Mouse (Mus musculus) heart, embryonic 10.5 days (tissue): ENCODE measurements around the gene Tigit. TPM values are rescaled to one million over a fixed set of nuclear protein-coding genes. Genes with fewer than 3 reads are reported as not detected.
A peak's percentile ranks its signal among the peaks of the same experiment; 100 is the strongest.

Experiments used
- DNase-seq: peaks from one replicate; pipeline ENCODE4 v3.0.0-alpha.2; 2017; ENCODE audit warnings: low spot score
- H3K27ac ChIP-seq: fragments of 300-500 bp; sonication (generic); 2 replicates; pipeline ENCODE4 v1.5.1; 2016; ENCODE audit warnings: mild to moderate bottlenecking
- H3K27me3 ChIP-seq: fragments of 300-500 bp; sonication (generic); 2 replicates; pipeline ENCODE4 v1.6.1; 2016; ENCODE audit warnings: mild to moderate bottlenecking; ENCODE audit not compliant: poor library complexity, insufficient read depth, severe bottlenecking
- H3K36me3 ChIP-seq: fragments of 300-500 bp; sonication (generic); 2 replicates; pipeline ENCODE4 v1.6.1; 2016; ENCODE audit warnings: mild to moderate bottlenecking, moderate library complexity
- H3K4me1 ChIP-seq: fragments of 300-500 bp; sonication (generic); 2 replicates; pipeline ENCODE4 v1.6.1; 2016; ENCODE audit warnings: mild to moderate bottlenecking
- H3K4me3 ChIP-seq: fragments of 300-500 bp; sonication (generic); 2 replicates; pipeline ENCODE4 v1.5.1; 2016; ENCODE audit warnings: mild to moderate bottlenecking, moderate library complexity
- H3K9me3 ChIP-seq: fragments of 300-500 bp; sonication (generic); 2 replicates; pipeline ENCODE4 v1.6.1; 2016; ENCODE audit warnings: mild to moderate bottlenecking, moderate library complexity
- WGBS: fragments of 180-500 bp; shearing (Covaris S2); methylation state at CpG from one replicate; pipeline ENCODE4 v1.1.7; 2016; 5-methylcytosine and 5-hydroxymethylcytosine counted together
- polyA plus RNA-seq: library from polyadenylated mRNA; unstranded; fragments of >200 nt; fragmentation: Nextera tagmentation; extraction: Ambion mirVana; gene quantifications from 2 replicates; pipeline ENCODE4 v1.2.1, GENCODE M21; 2016

Tigit gene
- polyA plus RNA-seq: not detected in 2 replicates

- H3K9me3 ChIP-seq: no peaks in the 10 kb centered on the region
- DNase-seq: no peak
- no peaks in the 10 kb centered on the region for H3K36me3 ChIP-seq
- no peak within 1 kb of the TSS; the same call in 1 of the 2 replicates for H3K27ac ChIP-seq
- H3K4me1 ChIP-seq: no peaks in the 10 kb centered on the region
- H3K27me3 ChIP-seq: no peaks in the 10 kb centered on the region
- 62% methylated on average over 7 of the region's 7 CpGs for WGBS
- no peak within 1 kb of the TSS for H3K4me3 ChIP-seq
These were observed at the start of gene Tigit for GRCm38 (mm10) chr16:43663978-43664579. Tigit (minus strand) TSS chr16:43664146.

- DNase-seq: no peak
- Histone ChIP-seq H3K27ac (no peak overlapping the region), H3K4me1 (peaks cover 19% of the 10 kb centered on the region), H3K4me3 (no peak overlapping the region), H3K36me3 (no peaks in the 10 kb centered on the region), H3K27me3 (no peaks in the 10 kb centered on the region), H3K9me3 (no peaks in the 10 kb centered on the region)
- WGBS: 89% methylated on average over 7 of the region's 7 CpGs
These were observed 47.4 kb upstream of the Tigit start for GRCm38 (mm10) chr16:43711361-43711760.

GRCm38 (mm10) chr16:43710651-43711050, 46.7 kb upstream of the Tigit start:
- 71% methylated on average over 11 of the region's 11 CpGs for WGBS
- Histone ChIP-seq H3K36me3 (no peaks in the 10 kb centered on the region), H3K9me3 (no peaks in the 10 kb centered on the region), H3K4me3 (no peak overlapping the region), H3K27me3 (no peaks in the 10 kb centered on the region), H3K4me1 (peaks cover 19% of the 10 kb centered on the region), H3K27ac (no peak overlapping the region)
- DNase-seq: no peak

- H3K4me3 ChIP-seq: no peak overlapping the region
- no peaks in the 10 kb centered on the region for H3K9me3 ChIP-seq
- WGBS: 63% methylated on average over 6 of the region's 6 CpGs
- no peaks in the 10 kb centered on the region for H3K36me3 ChIP-seq
- DNase-seq: no peak
- no peak overlapping the region for H3K27ac ChIP-seq
- H3K4me1 ChIP-seq: peaks cover 19% of the 10 kb centered on the region
- H3K27me3 ChIP-seq: no peaks in the 10 kb centered on the region
These were observed 46.2 kb upstream of the Tigit start for GRCm38 (mm10) chr16:43710134-43710475.

GRCm38 (mm10) chr16:43709432-43710133, 45.6 kb upstream of the Tigit start:
- Histone ChIP-seq H3K27ac (0 out of 2 replicates have a peak overlapping the region, but pooled peaks have one; percentile 17), H3K4me3 (no peak overlapping the region), H3K36me3 (no peaks in the 10 kb centered on the region), H3K9me3 (no peaks in the 10 kb centered on the region), H3K4me1 (peaks cover 19% of the 10 kb centered on the region), H3K27me3 (no peaks in the 10 kb centered on the region)
- DNase-seq: no peak
- 50% methylated on average over 9 of the region's 9 CpGs for WGBS

- 48% methylated on average over 15 of the region's 15 CpGs for WGBS
- no peak for DNase-seq
- Histone ChIP-seq H3K36me3 (no peaks in the 10 kb centered on the region), H3K27me3 (no peaks in the 10 kb centered on the region), H3K4me3 (no peak overlapping the region), H3K27ac (peak overlapping the region; percentile 17; the same call in 1 of the 2 replicates), H3K4me1 (peaks cover 19% of the 10 kb centered on the region), H3K9me3 (no peaks in the 10 kb centered on the region)
These were observed 45.1 kb upstream of the Tigit start for GRCm38 (mm10) chr16:43709062-43709413.

- no peaks in the 10 kb centered on the region for H3K27me3 ChIP-seq
- H3K4me1 ChIP-seq: peaks cover 19% of the 10 kb centered on the region
- DNase-seq: no peak
- H3K9me3 ChIP-seq: no peaks in the 10 kb centered on the region
- H3K27ac ChIP-seq: 0 out of 2 replicates have a peak overlapping the region, but pooled peaks have one; percentile 17
- no peak overlapping the region for H3K4me3 ChIP-seq
- 65% methylated on average over 13 of the region's 13 CpGs for WGBS
- H3K36me3 ChIP-seq: no peaks in the 10 kb centered on the region
These were observed 44.6 kb upstream of the Tigit start for GRCm38 (mm10) chr16:43708335-43709061.

- Histone ChIP-seq H3K4me1 (peaks cover 19% of the 10 kb centered on the region), H3K9me3 (no peaks in the 10 kb centered on the region), H3K27ac (peak overlapping the region; percentile 76), H3K36me3 (no peaks in the 10 kb centered on the region), H3K4me3 (0 out of 2 replicates have a peak overlapping the region, but pooled peaks have one; percentile 3), H3K27me3 (no peaks in the 10 kb centered on the region)
- 38% methylated on average over 14 of the region's 14 CpGs for WGBS
- DNase-seq: peak; percentile 95
These were observed 38.0 kb upstream of the Tigit start for GRCm38 (mm10) chr16:43701765-43702504.

GRCm38 (mm10) chr16:43700575-43700974, 36.6 kb upstream of the Tigit start:
- Histone ChIP-seq H3K27me3 (no peaks in the 10 kb centered on the region), H3K4me1 (peaks cover 19% of the 10 kb centered on the region), H3K27ac (peak overlapping the region; percentile 76; the same call in 1 of the 2 replicates), H3K9me3 (no peaks in the 10 kb centered on the region), H3K4me3 (no peak overlapping the region), H3K36me3 (no peaks in the 10 kb centered on the region)
- WGBS: 87% methylated on average over 8 of the region's 8 CpGs
- DNase-seq: no peak

GRCm38 (mm10) chr16:43698735-43699649, 35.0 kb upstream of the Tigit start:
- H3K27ac ChIP-seq: no peak overlapping the region; the same call in 1 of the 2 replicates
- H3K27me3 ChIP-seq: no peaks in the 10 kb centered on the region
- H3K36me3 ChIP-seq: no peaks in the 10 kb centered on the region
- H3K4me3 ChIP-seq: no peak overlapping the region
- WGBS: 77% methylated on average over 14 of the region's 14 CpGs
- H3K4me1 ChIP-seq: peaks cover 19% of the 10 kb centered on the region
- no peaks in the 10 kb centered on the region for H3K9me3 ChIP-seq
- no peak for DNase-seq

- no peaks in the 10 kb centered on the region for H3K36me3 ChIP-seq
- DNase-seq: no peak
- no peak overlapping the region for H3K4me3 ChIP-seq
- peaks cover 19% of the 10 kb centered on the region for H3K4me1 ChIP-seq
- no peak overlapping the region for H3K27ac ChIP-seq
- WGBS: 88% methylated on average over 7 of the region's 7 CpGs
- H3K9me3 ChIP-seq: no peaks in the 10 kb centered on the region
- H3K27me3 ChIP-seq: no peaks in the 10 kb centered on the region
These were observed 33.8 kb upstream of the Tigit start for GRCm38 (mm10) chr16:43697772-43698171.

GRCm38 (mm10) chr16:43695852-43696251, 31.9 kb upstream of the Tigit start:
- no peak for DNase-seq
- Histone ChIP-seq H3K4me3 (no peak overlapping the region), H3K27me3 (no peaks in the 10 kb centered on the region), H3K27ac (no peak overlapping the region), H3K4me1 (peaks cover under 1% of the 10 kb centered on the region; the same call in 1 of the 2 replicates), H3K9me3 (no peaks in the 10 kb centered on the region), H3K36me3 (no peaks in the 10 kb centered on the region)
- WGBS: 74% methylated on average over 7 of the region's 7 CpGs
